Mouse (Mus musculus): Measurements from ENCODE around the gene Enam. TPM values are rescaled to one million over a fixed set of nuclear protein-coding genes. Genes with fewer than 3 reads are reported as not detected.
"Not testable (repeated sequence)": the region's sequence is repeated elsewhere in the genome, so short reads cannot be mapped to it uniquely, and the experiment has no call there.

Gene Enam
- polyA plus RNA-seq, 1 experiment from 2014 or later, result not detected

GRCm38 (mm10) chr5:88540845-88541244, 53.1 kb downstream of the Enam start:
- Histone ChIP-seq H3K4me1 (replicated peaks) (no peaks in the 10 kb centered on the region), H3K9ac (no peak overlapping the region), H3K4me2 (no peak overlapping the region), H3K27me3 (no peaks in the 10 kb centered on the region), H3K4me3 (no peak overlapping the region), H3K9me3 (no peaks in the 10 kb centered on the region), H3K27ac (replicated peaks) (no peak overlapping the region), H3K36me3 (no peaks in the 10 kb centered on the region)
- ATAC-seq (ENCODE audit: low read depth), result no peak

GRCm38 (mm10) chr5:88542651-88543282, 55.0 kb downstream of the Enam start:
- Histone ChIP-seq H3K27ac (replicated peaks) (no peak overlapping the region), H3K4me3 (no peak overlapping the region), H3K4me2 (no peak overlapping the region), H3K27me3 (no peaks in the 10 kb centered on the region), H3K4me1 (replicated peaks) (no peaks in the 10 kb centered on the region), H3K9me3 (no peaks in the 10 kb centered on the region), H3K9ac (no peak overlapping the region), H3K36me3 (no peaks in the 10 kb centered on the region)
- ATAC-seq (ENCODE audit: low read depth), result no peak
- WGBS, result 64% methylated on average over 5 of the region's 5 CpGs

- not testable (repeated sequence) for ATAC-seq (ENCODE audit: low read depth); H3K4me2 ChIP-seq; H3K4me1 ChIP-seq (replicated peaks); H3K9me3 ChIP-seq; H3K9ac ChIP-seq; H3K27me3 ChIP-seq; H3K36me3 ChIP-seq; H3K27ac ChIP-seq (replicated peaks); H3K4me3 ChIP-seq
- 94% methylated on average over 1 of the region's 1 CpGs for WGBS
Measured at GRCm38 (mm10) chr5:88544411-88544810, 56.6 kb downstream of the Enam start.

DNA sequence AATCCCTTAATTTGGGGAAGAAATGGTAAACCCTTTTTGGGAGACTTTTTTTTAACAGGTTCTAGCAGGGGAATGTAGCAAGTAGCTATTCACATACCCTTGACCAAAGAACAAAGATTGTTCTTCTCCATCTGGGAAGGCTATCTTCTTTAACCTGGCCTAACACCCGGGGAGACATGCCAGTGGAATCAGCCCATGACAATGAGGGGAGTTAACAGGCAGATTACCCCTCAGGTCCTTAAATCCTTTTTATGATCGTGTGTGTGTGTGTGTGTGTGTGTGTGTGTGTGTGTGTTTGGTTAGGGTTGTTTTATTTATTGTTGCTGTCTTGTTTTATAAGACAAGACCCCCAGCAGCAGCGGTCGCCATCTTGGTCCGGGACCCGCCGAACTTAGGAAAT, 57.8 kb downstream of the Enam start:
- Histone ChIP-seq H3K4me3 (no peak overlapping the region), H3K27ac (replicated peaks) (no peak overlapping the region), H3K36me3 (no peaks in the 10 kb centered on the region), H3K4me1 (replicated peaks) (no peaks in the 10 kb centered on the region), H3K27me3 (no peaks in the 10 kb centered on the region), H3K9ac (no peak overlapping the region), H3K9me3 (no peaks in the 10 kb centered on the region), H3K4me2 (no peak overlapping the region)
- no peak for ATAC-seq (ENCODE audit: low read depth)
- 82% methylated on average over 7 of the region's 7 CpGs for WGBS

DNA sequence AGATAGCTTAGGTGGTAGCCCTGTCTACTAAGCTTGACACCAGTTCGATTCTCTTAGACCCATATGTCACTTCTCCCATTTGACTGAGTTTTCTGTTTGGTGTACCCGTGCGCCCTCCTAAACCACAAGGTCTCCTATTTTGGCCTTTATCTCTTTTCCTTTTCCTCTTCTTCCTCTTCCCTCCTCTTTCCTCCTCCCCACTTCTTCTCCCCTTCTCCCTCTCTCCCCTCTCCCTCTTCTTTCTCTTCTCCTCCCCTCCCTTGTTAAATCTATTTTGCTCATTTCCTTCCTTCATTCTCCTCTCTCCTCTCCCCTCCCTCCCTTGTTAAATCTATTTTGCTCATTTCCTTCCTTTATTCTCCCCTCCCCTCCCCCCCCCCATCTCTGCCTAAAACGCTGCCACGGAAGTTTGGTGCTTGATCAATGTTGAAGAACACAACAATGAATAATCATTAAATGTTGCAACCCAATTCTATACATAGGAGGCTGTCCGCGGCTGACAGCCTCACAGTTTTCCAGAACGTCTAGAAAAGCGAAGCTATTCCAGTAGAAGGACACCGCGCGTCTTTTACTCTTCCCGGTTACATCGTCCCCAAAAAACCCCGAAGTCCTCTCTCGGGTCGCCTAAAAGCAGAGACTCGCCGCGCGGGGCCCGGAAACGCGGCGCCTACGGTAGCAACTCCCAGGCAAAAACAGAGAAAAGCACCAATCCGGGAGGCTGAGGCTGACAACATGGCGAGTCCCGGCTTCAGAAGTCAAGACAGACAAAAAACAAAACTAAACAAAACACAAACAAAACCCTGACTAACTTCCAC, 65.7 kb downstream of the Enam start:
- peak; percentile 75 for ATAC-seq (ENCODE audit: low read depth)
- 8% methylated on average over 29 of the region's 29 CpGs for WGBS

DNA sequence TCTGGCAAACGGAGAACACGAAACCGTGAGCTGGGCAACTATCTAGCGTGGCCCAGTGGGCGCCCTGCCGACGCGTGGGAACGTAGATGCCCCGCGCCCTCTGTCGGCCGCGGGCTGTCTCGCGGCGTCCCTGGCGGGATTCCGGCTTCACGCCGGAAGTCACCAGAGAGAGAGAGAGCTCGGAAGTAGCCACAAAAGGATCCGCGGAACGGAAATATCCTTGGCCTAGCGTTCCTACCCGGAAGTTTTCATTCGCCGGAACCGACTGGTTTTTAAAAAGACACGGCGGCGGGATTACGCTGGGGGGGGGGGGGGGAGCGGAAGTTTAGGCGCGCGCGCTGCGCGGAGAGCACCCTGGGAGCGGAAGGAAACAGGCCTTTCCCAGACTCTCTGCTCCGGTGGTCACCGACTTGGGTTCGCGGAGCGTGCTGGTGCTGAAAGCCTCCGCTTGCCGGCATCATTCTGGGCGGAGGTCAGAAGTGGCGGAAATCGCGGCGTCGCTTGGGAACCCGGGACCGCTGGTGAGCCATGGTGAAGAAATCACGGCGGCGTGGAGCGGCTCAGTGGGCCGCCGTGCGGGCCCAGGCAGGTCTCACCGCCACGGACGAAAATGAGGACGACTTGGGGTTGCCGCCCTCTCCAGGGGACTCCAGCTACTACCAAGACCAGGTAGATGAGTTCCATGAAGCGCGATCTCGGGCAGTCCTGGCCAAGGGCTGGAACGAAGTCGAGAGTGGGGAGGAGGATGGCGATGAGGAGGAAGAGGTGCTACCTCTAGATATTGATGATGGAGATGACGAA, 66.5 kb downstream of the Enam start, which contains the start of gene Utp3:
Gene Utp3, plus strand, starts transcription at position 377 of the 801 bp plus-strand sequence.
- peak within 1 kb of the TSS; percentile 90 for H3K4me3 ChIP-seq
- H3K27me3 ChIP-seq, result no peaks in the 10 kb centered on the region
- ATAC-seq (ENCODE audit: low read depth), result peak; percentile 97
- H3K27ac ChIP-seq (replicated peaks), result peak within 1 kb of the TSS; percentile 90
- WGBS, result under 1% methylated on average over 71 of the region's 76 CpGs
- H3K9me3 ChIP-seq, result no peaks in the 10 kb centered on the region
- H3K4me1 ChIP-seq (replicated peaks), result peaks cover 23% of the 10 kb centered on the region
- peaks cover 7% of the 10 kb centered on the region; the same call in 1 of the 2 replicates for H3K36me3 ChIP-seq
- peak within 1 kb of the TSS; percentile 79 for H3K9ac ChIP-seq
- peak within 1 kb of the TSS; percentile 88 for H3K4me2 ChIP-seq

More for the DNA sequence above, 65.7 kb downstream of the Enam start:
- Histone ChIP-seq H3K36me3 (peaks cover 7% of the 10 kb centered on the region; the same call in 1 of the 2 replicates), H3K9ac (peak overlapping the region; percentile 79), H3K27ac (replicated peaks) (peak overlapping the region; percentile 90), H3K4me1 (replicated peaks) (peaks cover 23% of the 10 kb centered on the region), H3K9me3 (no peaks in the 10 kb centered on the region), H3K4me2 (peak overlapping the region; percentile 61), H3K27me3 (no peaks in the 10 kb centered on the region), H3K4me3 (peak overlapping the region; percentile 90)

Other genes with a start within 250 kb of the Enam start
- gene Gm7714, start 219.1 kb upstream of the Enam start, polyA plus RNA-seq (2015; fragmentation: Nextera tagmentation; extraction: Ambion mirVana), result not detected in 2 replicates
- not detected in 2 replicates for gene Prol1, start 170.7 kb upstream of the Enam start, polyA plus RNA-seq (2015; fragmentation: Nextera tagmentation; extraction: Ambion mirVana)
- not detected in 2 replicates for gene Amtn, start 111.9 kb upstream of the Enam start, polyA plus RNA-seq (2015; fragmentation: Nextera tagmentation; extraction: Ambion mirVana)
- gene Ambn, start 32.0 kb upstream of the Enam start, polyA plus RNA-seq (2015; fragmentation: Nextera tagmentation; extraction: Ambion mirVana), result not detected in 2 replicates
- 0.17 and 0.29 TPM in 2 replicates for gene Jchain, start 39.9 kb downstream of the Enam start, polyA plus RNA-seq (2015; fragmentation: Nextera tagmentation; extraction: Ambion mirVana)
- 52.0 and 52.3 TPM in 2 replicates for gene Utp3, start 66.5 kb downstream of the Enam start, polyA plus RNA-seq (2015; fragmentation: Nextera tagmentation; extraction: Ambion mirVana)
- 291 TPM in 2 replicates for gene Rufy3, start 77.1 kb downstream of the Enam start, polyA plus RNA-seq (2015; fragmentation: Nextera tagmentation; extraction: Ambion mirVana)
- gene Grsf1, start 188.2 kb downstream of the Enam start, polyA plus RNA-seq (2015; fragmentation: Nextera tagmentation; extraction: Ambion mirVana), result 70.3 and 76.2 TPM in 2 replicates
- 9.8 and 13.2 TPM in 2 replicates for gene Mob1b, start 232.9 kb downstream of the Enam start, polyA plus RNA-seq (2015; fragmentation: Nextera tagmentation; extraction: Ambion mirVana)

Data from neural tube, embryonic 13.5 days (tissue).